Mouse (Mus musculus): ENCODE measurements at regions not wholly inside any gene's neighbourhood (a gene's known extent, or its start where the extent isn't known, plus 50 kb on each side); places are given as distances from the start of the nearest gene placed in this dataset.

DNA sequence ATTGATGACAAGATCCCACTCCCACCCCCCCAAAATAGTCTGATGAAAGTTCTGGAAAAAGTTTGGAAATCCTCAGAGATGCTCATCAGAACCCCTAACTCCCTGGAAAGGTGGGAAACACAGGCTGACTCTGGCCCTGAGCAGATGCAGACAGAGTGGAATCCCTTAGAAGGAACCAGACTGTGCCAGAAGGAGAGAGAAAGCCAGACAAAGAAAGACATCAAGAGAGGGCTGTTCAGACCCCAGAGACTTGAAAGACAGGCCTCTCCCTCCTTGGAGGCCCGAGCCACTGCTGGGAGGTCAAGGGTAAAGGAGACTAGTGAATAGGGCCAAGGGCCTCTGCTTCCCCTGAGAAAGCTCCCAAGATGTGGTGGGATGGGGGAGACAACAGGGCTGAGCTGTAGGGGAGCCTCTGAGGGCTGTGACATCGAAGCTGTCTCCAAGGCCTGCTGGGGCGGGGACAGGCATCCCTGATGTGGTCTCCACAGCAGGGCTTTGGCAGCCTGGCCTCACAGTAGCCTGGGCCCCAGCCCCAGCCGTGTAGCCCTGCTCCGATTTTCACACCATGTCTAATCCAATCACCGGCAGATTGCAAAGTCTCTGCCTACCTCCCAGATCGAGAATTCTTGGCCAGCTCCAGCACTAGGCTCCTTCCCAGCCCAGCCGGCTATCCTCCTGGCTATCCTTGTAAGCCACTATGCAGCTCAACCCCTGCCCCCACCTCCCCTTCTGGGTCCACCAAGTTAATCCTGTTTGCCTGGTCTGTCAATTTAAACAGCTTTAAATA is 83.5 kb upstream of the Parp11 start:
- TF ChIP-seq CTCF (IDR thresholded peaks at IDR 0.05; ENCODE audit: insufficient read depth, low read depth, low read length) (no peak), POLR2A (IDR thresholded peaks at IDR 0.05; ENCODE audit: insufficient read depth, low read depth, low read length) (no peak)
